Mouse (Mus musculus) heart, postnatal 36 days (tissue): Measurements from ENCODE around the gene Gm10073. TPM values are rescaled to one million over a fixed set of nuclear protein-coding genes. Genes with fewer than 3 reads are reported as not detected.

ENCODE experiments used
- total RNA-seq, 2 experiments: library from RNA; stranded (reverse); gene quantifications; 2 replicates each; pipeline ENCODE4 v1.2.3; 2021

Gm10073 gene
- total RNA-seq, 2 experiments from 2014 or later = 105 to 117 TPM

Other genes starting within 250 kb of the Gm10073 start
- gene Smpd3, start 235.5 kb downstream of the Gm10073 start, total RNA-seq = 1 to 10 TPM; 3.1 to 3.5 TPM
- 1 to 10 TPM; 2.8 to 3.7 TPM for gene Zfp90, start 158.1 kb downstream of the Gm10073 start, total RNA-seq
- gene 6030452D12Rik, start 72.9 kb downstream of the Gm10073 start, total RNA-seq = not detected
- gene Cdh3, start 62.6 kb downstream of the Gm10073 start, total RNA-seq = 1 to 10 TPM in 1 of 2 experiments, under 1 TPM in 1; 0.81 to 1.2 TPM
- gene Cdh1, start 29.9 kb upstream of the Gm10073 start, total RNA-seq = not detected
- gene Tango6, start 109.6 kb upstream of the Gm10073 start, total RNA-seq = 10 to 100 TPM; 10.7 to 11.2 TPM